In genomic region chr12:110590804-110591259, GRCm38 (mm10) we compare ENCODE assay signal across 8 mouse cellular contexts. TPM values are rescaled to one million over a fixed set of nuclear protein-coding genes. Genes with fewer than 3 reads are reported as not detected.
DNase-seq lines count a peak whose midpoint lies in the region; ATAC-seq and TF ChIP-seq lines count a peak whose summit lies in the region.

No protein-coding gene starts in this region.

- H3K36me3 ChIP-seq in kidney, embryonic 16.5 days (ENCODE audit: insufficient read depth, low read length): no peaks in the 10 kb centered on the region
- H3K36me3 ChIP-seq in hindbrain, embryonic 16.5 days (ENCODE audit: control insufficient read depth, insufficient read depth, low read length): no peaks in the 10 kb centered on the region
- H3K36me3 ChIP-seq in midbrain, postnatal 0 days (ENCODE audit: insufficient read depth, low read length): no peaks in the 10 kb centered on the region

- no peak for TF ChIP-seq CTCF in midbrain, postnatal 0 days (IDR thresholded peaks at IDR 0.05)

- H3K4me1 ChIP-seq in kidney, embryonic 16.5 days (ENCODE audit: insufficient read depth, low read length): peaks cover 15% of the 10 kb centered on the region
- peaks cover 13% of the 10 kb centered on the region for H3K4me1 ChIP-seq in hindbrain, embryonic 16.5 days (ENCODE audit: control insufficient read depth, insufficient read depth, low read depth, low read length)
- 0 out of 2 replicates have a peak, but pooled peaks cover 4% of the 10 kb centered on the region for H3K4me1 ChIP-seq in midbrain, postnatal 0 days (ENCODE audit: insufficient read depth, low read length)

- peak overlapping the region; percentile 94 for H3K27ac ChIP-seq in kidney, embryonic 16.5 days (ENCODE audit: low read length)
- peak overlapping the region; percentile 97 for H3K27ac ChIP-seq in hindbrain, embryonic 16.5 days (ENCODE audit: low read depth, low read length)
- H3K27ac ChIP-seq in midbrain, postnatal 0 days (ENCODE audit: low read depth, low read length): peak overlapping the region; percentile 98

- H3K4me3 ChIP-seq in kidney, embryonic 16.5 days (ENCODE audit: low read length): peak overlapping the region; percentile 72
- H3K4me3 ChIP-seq in hindbrain, embryonic 16.5 days (ENCODE audit: low read length): peak overlapping the region; percentile 84
- peak overlapping the region; percentile 74 for H3K4me3 ChIP-seq in midbrain, postnatal 0 days (ENCODE audit: low read depth, low read length)

- no peaks in the 10 kb centered on the region for H3K27me3 ChIP-seq in kidney, embryonic 16.5 days (ENCODE audit: insufficient read depth, low read length)
- no peaks in the 10 kb centered on the region for H3K27me3 ChIP-seq in hindbrain, embryonic 16.5 days (replicated peaks; ENCODE audit: control insufficient read depth, insufficient read depth, low read length)
- H3K27me3 ChIP-seq in midbrain, postnatal 0 days (ENCODE audit: insufficient read depth, low read length): no peaks in the 10 kb centered on the region

- WGBS in kidney, embryonic 16.5 days: 1% methylated on average over 15 of the region's 15 CpGs
- 2% methylated on average over 15 of the region's 15 CpGs for WGBS in hindbrain, embryonic 16.5 days
- 2% methylated on average over 15 of the region's 15 CpGs for WGBS in midbrain, postnatal 0 days

- peak overlapping the region; percentile 87 for H3K9ac ChIP-seq in kidney, embryonic 16.5 days (replicated peaks; ENCODE audit: low read length)
- peak overlapping the region; percentile 88 for H3K9ac ChIP-seq in hindbrain, embryonic 16.5 days (ENCODE audit: low read depth, low read length)
- H3K9ac ChIP-seq in midbrain, postnatal 0 days (replicated peaks; ENCODE audit: low read length, poor library complexity, severe bottlenecking): peak overlapping the region; percentile 91

- peak overlapping the region; percentile 95 for H3K4me2 ChIP-seq in kidney, embryonic 16.5 days (replicated peaks; ENCODE audit: low read depth, low read length)
- H3K4me2 ChIP-seq in hindbrain, embryonic 16.5 days (ENCODE audit: low read length): peak overlapping the region; percentile 95
- H3K4me2 ChIP-seq in midbrain, postnatal 0 days (ENCODE audit: low read depth, low read length, poor library complexity, severe bottlenecking): peak overlapping the region; percentile 83

- DNase-seq in kidney, adult 18-20 months: no peak
- peak; percentile 46 for DNase-seq in c-Kit-positive CD71-positive TER-119-negative erythroid progenitor cells, embryonic 14.5 days (ENCODE audit: low read depth)
- DNase-seq in midbrain, postnatal 0 days (ENCODE audit: low spot score): peak; percentile 6
- no peak for DNase-seq in adrenal gland, adult 8-10 months
- no peak for DNase-seq in cerebellum, adult 9-11 months
- DNase-seq in left cerebral cortex, adult 11 months (ENCODE audit: low spot score): no peak

- no peaks in the 10 kb centered on the region for H3K9me3 ChIP-seq in kidney, embryonic 16.5 days (ENCODE audit: low read length)
- H3K9me3 ChIP-seq in hindbrain, embryonic 16.5 days (ENCODE audit: control insufficient read depth, low read length): no peaks in the 10 kb centered on the region
- H3K9me3 ChIP-seq in midbrain, postnatal 0 days (ENCODE audit: low read length): no peaks in the 10 kb centered on the region

- peak; percentile 46 for ATAC-seq in kidney, embryonic 16.5 days (ENCODE audit: low FRiP score, low TSS enrichment)
- peak; percentile 37 for ATAC-seq in hindbrain, embryonic 16.5 days
- peak; percentile 44 for ATAC-seq in midbrain, postnatal 0 days (ENCODE audit: low FRiP score)

RNA-seq across cellular contexts. Expression of gene Dync1h1, which starts 10.4 kb away (rescaled TPM):
- 49.7 and 53.9 TPM in 2 replicates for polyA plus RNA-seq in kidney, embryonic 16.5 days (2015; fragmentation: Nextera tagmentation; extraction: Ambion mirVana)
- 85.8 and 91.5 TPM in 2 replicates for polyA plus RNA-seq in hindbrain, embryonic 16.5 days (2015; fragmentation: Nextera tagmentation; extraction: Ambion mirVana)
- total RNA-seq in midbrain, postnatal 0 days (2014; rRNA removed): 271 and 313 TPM in 2 replicates
- 52.1 and 60.3 TPM in 2 replicates for polyA plus RNA-seq in midbrain, postnatal 0 days (2015; fragmentation: Nextera tagmentation; extraction: Ambion mirVana)
- 100 to 1,000 TPM; 133 to 190 (median 158) TPM for total RNA-seq in adrenal gland, adult 8-10 months (2022)

Comparison
In these comparisons a context has a peak if more than half of its experiments do, and no peak if none do; other contexts are left out.
1. DNase-seq: peak in c-Kit-positive CD71-positive TER-119-negative erythroid progenitor cells, embryonic 14.5 days (single experiment) and midbrain, postnatal 0 days (single experiment); none in kidney, adult 18-20 months (single experiment), adrenal gland, adult 8-10 months (single experiment), cerebellum, adult 9-11 months (single experiment) and left cerebral cortex, adult 11 months (single experiment).
2. Peak in every context shown above with its lines, with median percentiles within 50 percentile points of each other: ATAC-seq, H3K27ac ChIP-seq, H3K4me2 ChIP-seq, H3K4me3 ChIP-seq and H3K9ac ChIP-seq.